Mouse (Mus musculus): Measurements from ENCODE around the gene Wdr25. TPM values are rescaled to one million over a fixed set of nuclear protein-coding genes. Genes with fewer than 3 reads are reported as not detected.

Gene Wdr25
- polyA plus RNA-seq, 1 experiment from 2014 or later = 5.7 TPM

GRCm38 (mm10) chr12:108902940-108903339, 9.5 kb downstream of the Wdr25 start:
- Histone ChIP-seq H3K4me3 (replicated peaks) (no peak overlapping the region), H3K27me3 (replicated peaks) (no peaks in the 10 kb centered on the region), H3K36me3 (no peaks in the 10 kb centered on the region), H3K9ac (no peak overlapping the region), H3K27ac (no peak overlapping the region), H3K4me2 (replicated peaks) (no peak overlapping the region), H3K9me3 (no peaks in the 10 kb centered on the region), H3K4me1 (replicated peaks) (peaks cover 16% of the 10 kb centered on the region)
- ATAC-seq = peak; percentile 29; the same call in 1 of the 2 replicates
- WGBS = 22% methylated on average over 8 of the region's 8 CpGs

- 0 out of 2 replicates have a peak overlapping the region, but pooled peaks have one; percentile 8 for H3K9ac ChIP-seq
- 0 out of 2 replicates have a peak overlapping the region, but pooled peaks have one; percentile 9 for H3K27ac ChIP-seq
- no peaks in the 10 kb centered on the region for H3K9me3 ChIP-seq
- H3K27me3 ChIP-seq (replicated peaks) = no peaks in the 10 kb centered on the region
- no peak for ATAC-seq
- no peak overlapping the region for H3K4me2 ChIP-seq (replicated peaks)
- WGBS = 59% methylated on average over 8 of the region's 8 CpGs
- peaks cover 19% of the 10 kb centered on the region for H3K4me1 ChIP-seq (replicated peaks)
- no peak overlapping the region for H3K4me3 ChIP-seq (replicated peaks)
- no peaks in the 10 kb centered on the region for H3K36me3 ChIP-seq
Observed at GRCm38 (mm10) chr12:108903600-108904275, 10.3 kb downstream of the Wdr25 start.

GRCm38 (mm10) chr12:108904276-108904653, 10.8 kb downstream of the Wdr25 start:
- Histone ChIP-seq H3K36me3 (no peaks in the 10 kb centered on the region), H3K9ac (0 out of 2 replicates have a peak overlapping the region, but pooled peaks have one; percentile 8), H3K27me3 (replicated peaks) (no peaks in the 10 kb centered on the region), H3K9me3 (no peaks in the 10 kb centered on the region), H3K27ac (0 out of 2 replicates have a peak overlapping the region, but pooled peaks have one; percentile 9), H3K4me1 (replicated peaks) (peaks cover 23% of the 10 kb centered on the region), H3K4me2 (replicated peaks) (no peak overlapping the region), H3K4me3 (replicated peaks) (no peak overlapping the region)
- no peak for ATAC-seq
- 30% methylated on average over 8 of the region's 8 CpGs for WGBS

GRCm38 (mm10) chr12:108905620-108906302, 12.3 kb downstream of the Wdr25 start:
- ATAC-seq = no peak
- Histone ChIP-seq H3K4me2 (replicated peaks) (no peak overlapping the region), H3K9ac (no peak overlapping the region), H3K9me3 (no peaks in the 10 kb centered on the region), H3K36me3 (no peaks in the 10 kb centered on the region), H3K27ac (no peak overlapping the region), H3K4me1 (replicated peaks) (peaks cover 24% of the 10 kb centered on the region), H3K4me3 (replicated peaks) (no peak overlapping the region), H3K27me3 (replicated peaks) (no peaks in the 10 kb centered on the region)
- 54% methylated on average over 14 of the region's 14 CpGs for WGBS

- Histone ChIP-seq H3K27ac (peak overlapping the region; percentile 51; the same call in 1 of the 2 replicates), H3K36me3 (no peaks in the 10 kb centered on the region), H3K9ac (no peak overlapping the region), H3K4me2 (replicated peaks) (no peak overlapping the region), H3K27me3 (replicated peaks) (no peaks in the 10 kb centered on the region), H3K4me3 (replicated peaks) (no peak overlapping the region), H3K4me1 (replicated peaks) (peaks cover 20% of the 10 kb centered on the region), H3K9me3 (no peaks in the 10 kb centered on the region)
- WGBS = 68% methylated on average over 12 of the region's 12 CpGs
- ATAC-seq = no peak
Observed at GRCm38 (mm10) chr12:108906398-108906797, 13.0 kb downstream of the Wdr25 start.

GRCm38 (mm10) chr12:108909846-108910433, 16.5 kb downstream of the Wdr25 start:
- 48% methylated on average over 8 of the region's 8 CpGs for WGBS
- no peaks in the 10 kb centered on the region for H3K27me3 ChIP-seq (replicated peaks)

GRCm38 (mm10) chr12:108912442-108912841, 19.0 kb downstream of the Wdr25 start:
- H3K9me3 ChIP-seq = no peaks in the 10 kb centered on the region
- WGBS = 91% methylated on average over 2 of the region's 2 CpGs
- no peak overlapping the region for H3K9ac ChIP-seq

More at GRCm38 (mm10) chr12:108909846-108910433, 16.5 kb downstream of the Wdr25 start:
- Histone ChIP-seq H3K36me3 (no peaks in the 10 kb centered on the region), H3K9ac (no peak overlapping the region), H3K27ac (peak overlapping the region; percentile 77), H3K4me1 (replicated peaks) (peaks cover 28% of the 10 kb centered on the region), H3K4me2 (replicated peaks) (no peak overlapping the region), H3K9me3 (no peaks in the 10 kb centered on the region), H3K4me3 (replicated peaks) (no peak overlapping the region)
- no peak for ATAC-seq

GRCm38 (mm10) chr12:108914198-108914597, 20.8 kb downstream of the Wdr25 start:
- no peak overlapping the region for H3K9ac ChIP-seq
- no peaks in the 10 kb centered on the region for H3K9me3 ChIP-seq
- H3K4me1 ChIP-seq (replicated peaks) = peaks cover 29% of the 10 kb centered on the region
- peak; percentile 21; the same call in 1 of the 2 replicates for ATAC-seq
- no peaks in the 10 kb centered on the region for H3K27me3 ChIP-seq (replicated peaks)
- no peak overlapping the region for H3K4me3 ChIP-seq (replicated peaks)
- H3K27ac ChIP-seq = peak overlapping the region; percentile 32; the same call in 1 of the 2 replicates
- WGBS = 46% methylated on average over 3 of the region's 3 CpGs
- no peak overlapping the region for H3K4me2 ChIP-seq (replicated peaks)
- H3K36me3 ChIP-seq = no peaks in the 10 kb centered on the region

More at GRCm38 (mm10) chr12:108912442-108912841, 19.0 kb downstream of the Wdr25 start:
- H3K27ac ChIP-seq = no peak overlapping the region
- no peak overlapping the region for H3K4me2 ChIP-seq (replicated peaks)
- no peaks in the 10 kb centered on the region for H3K36me3 ChIP-seq
- no peak overlapping the region for H3K4me3 ChIP-seq (replicated peaks)
- ATAC-seq = no peak
- H3K27me3 ChIP-seq (replicated peaks) = no peaks in the 10 kb centered on the region
- peaks cover 36% of the 10 kb centered on the region for H3K4me1 ChIP-seq (replicated peaks)

GRCm38 (mm10) chr12:108914709-108915340, 21.4 kb downstream of the Wdr25 start:
- Histone ChIP-seq H3K4me1 (replicated peaks) (peaks cover 28% of the 10 kb centered on the region), H3K4me3 (replicated peaks) (no peak overlapping the region), H3K27ac (peak overlapping the region; percentile 32; the same call in 1 of the 2 replicates), H3K9ac (no peak overlapping the region), H3K4me2 (replicated peaks) (no peak overlapping the region; the same call in 1 of the 2 replicates), H3K27me3 (replicated peaks) (no peaks in the 10 kb centered on the region), H3K9me3 (no peaks in the 10 kb centered on the region), H3K36me3 (no peaks in the 10 kb centered on the region)
- ATAC-seq = peak; percentile 60
- 35% methylated on average over 12 of the region's 12 CpGs for WGBS

- peak; percentile 52; the same call in 1 of the 2 replicates for ATAC-seq
- H3K9me3 ChIP-seq = no peaks in the 10 kb centered on the region
- H3K4me1 ChIP-seq (replicated peaks) = peaks cover 28% of the 10 kb centered on the region
- H3K9ac ChIP-seq = no peak overlapping the region
- H3K27me3 ChIP-seq (replicated peaks) = no peaks in the 10 kb centered on the region
- no peak overlapping the region for H3K4me3 ChIP-seq (replicated peaks)
- no peak overlapping the region for H3K27ac ChIP-seq
- H3K36me3 ChIP-seq = no peaks in the 10 kb centered on the region
- H3K4me2 ChIP-seq (replicated peaks) = no peak overlapping the region
- WGBS = 35% methylated on average over 6 of the region's 6 CpGs
Observed at GRCm38 (mm10) chr12:108915893-108916292, 22.5 kb downstream of the Wdr25 start.

- H3K4me1 ChIP-seq (replicated peaks) = peaks cover 28% of the 10 kb centered on the region
- WGBS = 86% methylated on average over 7 of the region's 7 CpGs
- no peaks in the 10 kb centered on the region for H3K36me3 ChIP-seq
- no peaks in the 10 kb centered on the region for H3K27me3 ChIP-seq (replicated peaks)
- ATAC-seq = no peak
- no peak overlapping the region for H3K4me3 ChIP-seq (replicated peaks)
- no peaks in the 10 kb centered on the region for H3K9me3 ChIP-seq
- no peak overlapping the region for H3K27ac ChIP-seq
- no peak overlapping the region for H3K9ac ChIP-seq
- no peak overlapping the region for H3K4me2 ChIP-seq (replicated peaks)
Observed at GRCm38 (mm10) chr12:108916447-108917042, 23.1 kb downstream of the Wdr25 start.

Measured in intestine, embryonic 15.5 days (tissue).